Mouse (Mus musculus) heart, embryonic 16.5 days (tissue): ENCODE measurements around the gene Flad1. TPM values are rescaled to one million over a fixed set of nuclear protein-coding genes. Genes with fewer than 3 reads are reported as not detected.

ENCODE experiments used
- ATAC-seq: fragments of 200-750 bp; cut with Nextera tagmentation; replicated peaks from 2 replicates; pipeline ENCODE4 v1.8.0; 2017; ENCODE audit warnings: moderate number of reproducible peaks; ENCODE audit not compliant: insufficient read depth, low FRiP score; ENCODE audit errors: extremely low read depth
- H3K27ac ChIP-seq: fragments of 300-500 bp; sonication (generic); 2 replicates; pipeline ENCODE4 v1.5.1; 2014; ENCODE audit warnings: mild to moderate bottlenecking, low read length, control low read depth, moderate library complexity
- H3K27me3 ChIP-seq: fragments of 300-500 bp; sonication (generic); 2 replicates; pipeline ENCODE4 v1.6.1; 2014; ENCODE audit warnings: low read length, mixed read lengths; ENCODE audit not compliant: control insufficient read depth, insufficient read depth
- H3K36me3 ChIP-seq: fragments of 300-500 bp; sonication (generic); 2 replicates; pipeline ENCODE4 v1.6.1; 2014; ENCODE audit not compliant: control insufficient read depth, insufficient read depth
- H3K4me1 ChIP-seq: fragments of 300-500 bp; sonication (generic); 2 replicates; pipeline ENCODE4 v1.6.1; 2014; ENCODE audit warnings: low read length, mixed read lengths; ENCODE audit not compliant: control insufficient read depth, insufficient read depth
- H3K4me2 ChIP-seq: fragments of 300-500 bp; sonication (generic); 2 replicates; pipeline ENCODE4 v1.6.1; 2014; ENCODE audit warnings: low read depth, mild to moderate bottlenecking, control low read depth, low read length
- H3K4me3 ChIP-seq: fragments of 300-500 bp; sonication (generic); 2 replicates; pipeline ENCODE4 v1.5.1; 2014; ENCODE audit warnings: mild to moderate bottlenecking, control low read depth, low read length
- H3K9ac ChIP-seq: fragments of 300-500 bp; sonication (generic); 2 replicates; pipeline ENCODE4 v1.6.1; 2014; ENCODE audit warnings: low read length, control low read depth
- H3K9me3 ChIP-seq: fragments of 300-500 bp; sonication (generic); replicated peaks from 2 replicates; pipeline ENCODE4 v1.6.1; 2016; ENCODE audit warnings: low read length; ENCODE audit not compliant: control insufficient read depth
- WGBS: fragments of 180-500 bp; shearing (Covaris S2); extraction: QIAGEN DNeasy Blood & Tissue Kit; methylation state at CpG from one replicate; pipeline ENCODE4 v1.1.7; 2014; 5-methylcytosine and 5-hydroxymethylcytosine counted together
- polyA plus RNA-seq: library from polyadenylated mRNA; unstranded; fragments of >200 nt; fragmentation: Nextera tagmentation; extraction: Ambion mirVana; gene quantifications from 2 replicates; pipeline ENCODE4 v1.2.1, GENCODE M21; 2015

The Flad1 gene
- polyA plus RNA-seq, 1 experiment from 2014 or later = 38.8 TPM

DNA sequence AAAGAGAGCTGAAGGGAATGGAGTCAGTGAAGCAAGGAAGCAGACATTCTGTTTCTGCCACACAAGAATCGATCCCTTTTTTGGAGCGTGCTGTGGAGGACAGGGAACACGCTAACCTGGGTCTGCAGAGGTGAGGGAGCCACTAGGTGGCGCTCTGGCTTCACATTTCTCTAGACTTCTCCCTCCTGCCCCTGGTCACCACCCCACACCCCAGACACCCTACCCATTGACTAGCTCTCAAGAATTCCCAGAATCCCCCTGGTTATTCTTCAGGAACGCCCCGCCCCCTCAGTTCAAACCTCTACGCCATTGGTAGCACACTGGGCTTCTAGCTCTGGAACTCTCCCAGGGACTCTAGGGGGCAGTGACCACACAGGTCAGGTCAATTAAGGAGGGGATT lies 37.9 kb upstream of the Flad1 start:
- Histone ChIP-seq H3K27ac (peak overlapping the region; percentile 88), H3K9me3 (no peaks in the 10 kb centered on the region), H3K4me1 (peaks cover 20% of the 10 kb centered on the region), H3K9ac (peak overlapping the region; percentile 55), H3K4me2 (peak overlapping the region; percentile 15), H3K27me3 (no peaks in the 10 kb centered on the region), H3K4me3 (no peak overlapping the region), H3K36me3 (peaks cover 23% of the 10 kb centered on the region)
- 35% methylated on average over 7 of the region's 7 CpGs for WGBS
- peak; percentile 65 for ATAC-seq

DNA sequence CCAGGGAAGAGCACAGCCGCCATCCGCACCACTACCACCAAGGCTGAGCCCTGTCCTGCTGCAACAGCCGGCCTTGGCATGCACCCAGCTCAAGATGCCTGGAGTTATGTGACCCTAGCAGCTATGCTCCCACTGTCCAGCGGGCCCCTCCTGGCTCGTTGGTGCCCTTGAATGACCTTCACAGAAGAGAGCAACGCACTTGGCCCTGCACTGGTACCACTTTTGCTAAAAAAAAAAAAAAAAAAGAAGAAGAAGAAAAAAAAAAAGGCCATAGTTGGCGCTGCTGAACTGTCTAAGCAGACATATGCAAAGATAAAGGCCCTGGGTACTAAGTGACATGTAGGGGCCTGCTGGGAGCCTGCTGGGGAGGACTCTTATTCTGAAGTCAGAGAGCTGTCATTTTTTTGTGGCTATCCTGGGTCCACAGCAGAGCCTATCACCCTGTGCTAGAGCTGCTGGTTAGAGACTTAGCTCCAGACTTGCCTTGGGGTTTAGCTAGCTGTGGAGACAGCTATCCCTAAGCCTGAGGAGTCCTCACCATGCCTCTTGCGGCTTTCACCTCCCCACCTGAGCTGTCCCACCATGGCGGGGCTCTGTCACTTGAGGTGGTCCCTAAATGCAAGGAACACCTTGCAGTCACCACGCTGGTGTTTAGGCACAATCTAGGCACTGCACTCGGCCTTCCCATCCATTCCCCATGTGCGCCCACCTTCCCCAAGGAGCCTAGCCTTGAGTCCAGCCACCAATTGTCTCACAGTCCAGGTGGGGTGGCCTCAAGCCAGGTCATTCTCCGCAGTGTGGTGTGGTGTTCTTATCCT lies 37.3 kb upstream of the Flad1 start:
- peak overlapping the region; percentile 62 for H3K9ac ChIP-seq
- peaks cover 20% of the 10 kb centered on the region for H3K4me1 ChIP-seq
- H3K27me3 ChIP-seq = no peaks in the 10 kb centered on the region
- ATAC-seq = peak; percentile 87
- H3K4me2 ChIP-seq = peak overlapping the region; percentile 15
- peak overlapping the region; percentile 88 for H3K27ac ChIP-seq
- H3K9me3 ChIP-seq = no peaks in the 10 kb centered on the region
- 35% methylated on average over 13 of the region's 13 CpGs for WGBS
- H3K36me3 ChIP-seq = peaks cover 27% of the 10 kb centered on the region
- H3K4me3 ChIP-seq = no peak overlapping the region

DNA sequence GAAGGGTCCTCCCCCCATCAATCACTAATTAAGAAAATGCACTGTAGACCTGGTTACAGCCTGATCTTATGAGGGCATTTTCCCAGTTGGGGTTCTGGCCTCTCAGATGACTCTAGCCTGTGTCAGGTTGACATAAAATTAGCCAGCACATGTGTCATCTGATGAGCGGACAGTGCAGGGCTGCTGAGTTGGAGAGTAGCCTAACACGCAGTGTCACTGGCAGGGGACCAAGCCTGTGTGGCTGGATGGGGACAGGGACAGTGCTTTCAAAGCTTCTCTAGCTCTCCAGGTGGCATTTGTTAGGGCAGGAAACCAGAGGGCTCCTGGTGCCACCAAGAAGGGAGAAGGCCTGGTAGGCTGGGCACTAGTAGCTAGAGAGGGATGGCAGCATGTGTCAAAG lies 29.0 kb upstream of the Flad1 start:
- 83% methylated on average over 2 of the region's 2 CpGs for WGBS
- Histone ChIP-seq H3K4me2 (no peak overlapping the region), H3K9me3 (no peaks in the 10 kb centered on the region), H3K27me3 (no peaks in the 10 kb centered on the region), H3K36me3 (peaks cover 18% of the 10 kb centered on the region; the same call in 1 of the 2 replicates), H3K9ac (no peak overlapping the region), H3K27ac (no peak overlapping the region), H3K4me1 (peaks cover 8% of the 10 kb centered on the region), H3K4me3 (no peak overlapping the region)
- no peak for ATAC-seq

DNA sequence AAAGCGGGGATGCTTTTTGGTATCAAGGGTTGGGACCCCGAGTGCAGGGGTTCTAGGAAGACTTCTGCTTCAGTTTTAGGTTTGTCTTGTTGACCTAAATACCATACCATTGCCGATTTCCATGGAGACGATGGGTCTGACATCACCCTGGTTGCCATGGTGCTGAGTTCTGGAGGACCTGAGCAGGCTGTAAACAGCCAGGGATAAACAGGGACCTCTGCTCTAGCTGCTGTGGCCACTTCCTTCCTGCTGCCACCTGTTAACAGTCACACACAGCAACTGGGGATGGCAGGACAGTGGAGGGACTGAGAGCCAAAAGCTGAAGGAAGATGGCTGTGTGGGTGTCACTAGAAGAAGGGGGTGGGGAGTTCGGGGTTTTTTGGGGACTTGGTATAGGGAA lies 25.6 kb upstream of the Flad1 start:
- H3K4me3 ChIP-seq = peak overlapping the region; percentile 76
- H3K9me3 ChIP-seq = no peaks in the 10 kb centered on the region
- 0 out of 2 replicates have a peak, but pooled peaks have one; percentile 19 for ATAC-seq
- peak overlapping the region; percentile 77 for H3K4me2 ChIP-seq
- peaks cover 16% of the 10 kb centered on the region for H3K36me3 ChIP-seq
- H3K27me3 ChIP-seq = no peaks in the 10 kb centered on the region
- 21% methylated on average over 5 of the region's 5 CpGs for WGBS
- H3K27ac ChIP-seq = peak overlapping the region; percentile 86
- peaks cover 8% of the 10 kb centered on the region for H3K4me1 ChIP-seq
- peak overlapping the region; percentile 79 for H3K9ac ChIP-seq

DNA sequence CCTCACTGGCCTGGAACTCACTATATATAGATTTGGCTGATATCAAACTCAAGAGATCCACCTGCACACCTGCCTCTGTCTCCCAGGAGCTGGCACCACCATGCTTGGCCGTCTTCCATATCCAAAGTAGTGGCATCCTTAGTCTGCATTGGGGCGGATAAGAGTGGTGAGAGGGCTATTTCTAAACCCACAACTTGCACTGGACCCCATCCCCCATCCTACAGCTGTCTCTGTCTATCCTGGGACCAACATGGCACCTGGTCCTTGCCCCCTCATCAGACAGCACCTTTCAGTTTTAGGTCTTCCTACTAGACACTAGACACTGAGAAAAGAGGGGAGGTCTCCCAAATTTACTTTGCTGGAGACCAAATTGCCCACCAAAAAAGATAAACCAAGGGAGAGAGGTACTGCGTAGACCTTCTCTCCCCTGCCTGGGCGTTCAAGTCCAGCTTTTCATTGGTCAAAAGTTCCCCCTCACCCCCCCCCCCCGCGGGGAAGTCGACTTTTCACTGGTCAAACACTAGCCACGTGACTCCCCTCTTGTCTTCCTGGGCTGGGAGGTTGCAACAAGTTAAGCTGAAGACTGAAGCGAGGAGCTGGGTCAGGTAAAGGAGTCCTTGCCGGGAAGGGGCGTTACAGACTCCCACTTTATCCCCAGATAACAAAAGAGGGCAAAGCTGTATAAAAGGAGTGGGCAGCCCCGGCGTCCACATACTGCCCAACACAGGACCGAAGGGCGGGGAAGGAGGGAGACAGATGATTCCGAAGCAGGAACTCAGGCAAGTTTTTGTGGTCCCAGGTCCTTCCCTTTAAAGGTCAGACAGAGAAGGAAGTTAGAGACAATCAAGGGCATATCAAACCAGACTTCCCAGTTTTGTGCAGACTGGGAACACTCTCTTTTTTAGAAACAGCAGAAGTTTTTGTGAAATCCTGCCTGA lies 24.8 kb upstream of the Flad1 start, which contains the start of gene Pbxip1:
Gene Pbxip1, plus strand, starts transcription at position 531 of the 938 bp plus-strand sequence.
- Histone ChIP-seq H3K4me3 (peak within 1 kb of the TSS; percentile 76), H3K4me1 (peaks cover 11% of the 10 kb centered on the region), H3K36me3 (peaks cover 16% of the 10 kb centered on the region), H3K9ac (peak within 1 kb of the TSS; percentile 79), H3K9me3 (no peaks in the 10 kb centered on the region), H3K4me2 (peak within 1 kb of the TSS; percentile 77), H3K27ac (peak within 1 kb of the TSS; percentile 86), H3K27me3 (no peaks in the 10 kb centered on the region)
- 3% methylated on average over 16 of the region's 16 CpGs for WGBS
- peak; percentile 89 for ATAC-seq

DNA sequence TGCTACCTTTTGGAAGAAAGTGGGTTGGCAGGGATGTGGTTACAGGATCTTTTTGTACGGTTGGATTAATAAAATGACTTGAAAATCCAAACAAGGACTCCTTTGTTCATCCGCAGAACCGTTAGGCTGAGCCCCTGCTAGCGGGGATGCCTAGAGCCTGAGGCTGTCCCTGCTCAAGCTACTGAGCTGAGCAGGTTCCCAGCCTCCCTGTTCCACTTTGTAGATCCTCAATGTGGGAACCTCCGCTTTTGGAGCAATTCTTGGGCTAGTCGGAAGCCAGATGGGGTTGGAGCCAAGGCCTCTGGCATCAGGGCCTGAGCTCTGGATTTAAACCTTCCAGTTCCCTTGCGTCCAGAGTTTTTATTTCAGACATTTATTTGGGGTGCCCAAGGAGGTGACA lies 23.4 kb upstream of the Flad1 start:
- Histone ChIP-seq H3K4me2 (no peak overlapping the region), H3K36me3 (peaks cover 16% of the 10 kb centered on the region), H3K9me3 (no peaks in the 10 kb centered on the region), H3K4me1 (peaks cover 18% of the 10 kb centered on the region), H3K9ac (no peak overlapping the region), H3K27ac (no peak overlapping the region), H3K4me3 (no peak overlapping the region), H3K27me3 (no peaks in the 10 kb centered on the region)
- ATAC-seq = no peak
- 81% methylated on average over 7 of the region's 7 CpGs for WGBS

DNA sequence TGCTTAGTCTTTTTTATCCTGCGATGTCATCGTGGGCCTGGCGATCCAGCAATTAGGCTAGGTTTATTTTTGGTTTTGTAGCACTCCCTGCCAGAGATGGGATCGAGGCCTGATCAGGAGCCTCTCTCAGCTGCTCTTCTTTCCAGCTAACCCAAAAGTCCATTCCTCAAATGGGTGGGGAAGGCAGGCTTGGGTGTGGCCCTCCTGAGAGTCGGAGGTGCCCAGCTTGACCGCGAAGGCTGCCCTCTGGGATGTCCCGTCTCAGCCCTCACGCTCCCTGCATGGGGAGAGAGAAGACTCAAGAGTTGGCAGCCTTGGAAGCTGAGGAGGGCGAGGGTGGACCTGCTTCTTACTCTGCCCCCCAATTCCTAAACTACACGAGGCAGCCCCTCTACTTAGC lies 22.9 kb upstream of the Flad1 start:
- Histone ChIP-seq H3K36me3 (peaks cover 14% of the 10 kb centered on the region), H3K4me1 (peaks cover 18% of the 10 kb centered on the region), H3K4me2 (no peak overlapping the region), H3K4me3 (no peak overlapping the region), H3K27ac (no peak overlapping the region), H3K9me3 (no peaks in the 10 kb centered on the region), H3K9ac (no peak overlapping the region), H3K27me3 (no peaks in the 10 kb centered on the region)
- 75% methylated on average over 11 of the region's 11 CpGs for WGBS
- no peak for ATAC-seq

DNA sequence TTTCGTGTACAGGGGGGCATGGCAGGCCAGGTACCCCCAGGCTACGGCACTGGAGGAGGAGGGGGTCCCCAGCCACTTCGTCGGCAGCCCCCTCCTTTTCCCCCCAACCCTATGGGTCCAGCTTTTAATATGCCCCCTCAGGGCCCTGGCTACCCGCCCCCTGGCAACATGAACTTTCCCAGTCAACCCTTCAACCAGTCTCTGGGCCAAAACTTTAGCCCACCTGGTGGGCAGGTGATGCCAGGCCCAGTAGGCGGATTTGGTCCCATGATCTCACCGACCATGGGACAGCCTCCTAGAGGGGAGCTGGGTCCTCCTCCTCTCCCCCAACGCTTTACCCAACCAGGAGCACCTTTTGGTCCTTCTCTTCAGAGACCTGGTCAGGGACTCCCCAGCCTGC lies 20.9 kb upstream of the Flad1 start:
- H3K36me3 ChIP-seq = peaks cover 20% of the 10 kb centered on the region
- H3K4me1 ChIP-seq = peaks cover 18% of the 10 kb centered on the region
- no peak overlapping the region for H3K4me2 ChIP-seq
- no peaks in the 10 kb centered on the region for H3K9me3 ChIP-seq
- no peak for ATAC-seq
- H3K27ac ChIP-seq = no peak overlapping the region
- H3K4me3 ChIP-seq = no peak overlapping the region
- WGBS = 96% methylated on average over 8 of the region's 8 CpGs
- H3K27me3 ChIP-seq = no peaks in the 10 kb centered on the region
- H3K9ac ChIP-seq = no peak overlapping the region
